Mouse (Mus musculus): ENCODE measurements around the gene Speer4c. TPM values are rescaled to one million over a fixed set of nuclear protein-coding genes. Genes with fewer than 3 reads are reported as not detected.
"Not testable (repeated sequence)": the region's sequence is repeated elsewhere in the genome, so short reads cannot be mapped to it uniquely, and the experiment has no call there.

The Speer4c gene
- polyA plus RNA-seq (2012; rRNA removed): 0.10 and 0.12 TPM in 2 replicates

- not testable (repeated sequence) for DNase-seq; H3K4me3 ChIP-seq (replicated peaks; ENCODE audit: extremely low read depth, low read depth, low read length); H3K4me1 ChIP-seq (ENCODE audit: control insufficient read depth, insufficient read depth, low read length)
Measured at GRCm38 (mm10) chr5:15714171-15714570, at the start of gene Speer4c. TSS of gene Speer4c (minus strand) at chr5:15714271.

GRCm38 (mm10) chr5:15747478-15748255 lies 33.6 kb upstream of the Speer4c start:
- Histone ChIP-seq H3K4me1 (ENCODE audit: control insufficient read depth, insufficient read depth, low read length) (no peaks in the 10 kb centered on the region), H3K4me3 (replicated peaks; ENCODE audit: extremely low read depth, low read depth, low read length) (no peak overlapping the region)
- WGBS: 78% methylated on average over 4 of the region's 4 CpGs
- no peak for DNase-seq
- TF ChIP-seq CTCF (IDR thresholded peaks at IDR 0.05; ENCODE audit: insufficient read depth, low read length): no peak
- no peak for TF ChIP-seq POLR2A (IDR thresholded peaks at IDR 0.05; ENCODE audit: borderline replicate concordance, extremely low read depth, low read depth, low read length)

GRCm38 (mm10) chr5:15734097-15734867 lies 20.2 kb upstream of the Speer4c start:
- 47% methylated on average over 3 of the region's 3 CpGs for WGBS
- TF ChIP-seq CTCF (IDR thresholded peaks at IDR 0.05; ENCODE audit: insufficient read depth, low read length) (no peak), POLR2A (IDR thresholded peaks at IDR 0.05; ENCODE audit: borderline replicate concordance, extremely low read depth, low read depth, low read length) (no peak)

GRCm38 (mm10) chr5:15702891-15703290 lies 11.2 kb downstream of the Speer4c start:
- not testable (repeated sequence) for H3K4me3 ChIP-seq (replicated peaks; ENCODE audit: extremely low read depth, low read depth, low read length); H3K4me1 ChIP-seq (ENCODE audit: control insufficient read depth, insufficient read depth, low read length); DNase-seq
- 23% methylated on average over 5 of the region's 5 CpGs for WGBS

More at GRCm38 (mm10) chr5:15734097-15734867, 20.2 kb upstream of the Speer4c start:
- H3K4me1 ChIP-seq (ENCODE audit: control insufficient read depth, insufficient read depth, low read length): no peaks in the 10 kb centered on the region
- no peak for DNase-seq
- H3K4me3 ChIP-seq (replicated peaks; ENCODE audit: extremely low read depth, low read depth, low read length): no peak overlapping the region

- H3K4me3 ChIP-seq (replicated peaks; ENCODE audit: extremely low read depth, low read depth, low read length); DNase-seq; H3K4me1 ChIP-seq (ENCODE audit: control insufficient read depth, insufficient read depth, low read length): not testable (repeated sequence)
- WGBS: 25% methylated on average over 2 of the region's 2 CpGs
Measured at GRCm38 (mm10) chr5:15697719-15698118, 16.4 kb downstream of the Speer4c start.

GRCm38 (mm10) chr5:15691849-15692248 lies 22.2 kb downstream of the Speer4c start:
- DNase-seq; H3K4me1 ChIP-seq (ENCODE audit: control insufficient read depth, insufficient read depth, low read length); H3K4me3 ChIP-seq (replicated peaks; ENCODE audit: extremely low read depth, low read depth, low read length): not testable (repeated sequence)
- 68% methylated on average over 4 of the region's 4 CpGs for WGBS

GRCm38 (mm10) chr5:15690822-15691221 lies 23.2 kb downstream of the Speer4c start:
- DNase-seq; H3K4me3 ChIP-seq (replicated peaks; ENCODE audit: extremely low read depth, low read depth, low read length): not testable (repeated sequence)
- WGBS: 79% methylated on average over 4 of the region's 4 CpGs

GRCm38 (mm10) chr5:15689659-15690213 lies 24.3 kb downstream of the Speer4c start:
- not testable (repeated sequence) for H3K4me3 ChIP-seq (replicated peaks; ENCODE audit: extremely low read depth, low read depth, low read length); H3K4me1 ChIP-seq (ENCODE audit: control insufficient read depth, insufficient read depth, low read length); DNase-seq
- WGBS: 66% methylated on average over 6 of the region's 6 CpGs

More at GRCm38 (mm10) chr5:15690822-15691221, 23.2 kb downstream of the Speer4c start:
- H3K4me1 ChIP-seq (ENCODE audit: control insufficient read depth, insufficient read depth, low read length): not testable (repeated sequence)

- H3K4me1 ChIP-seq (ENCODE audit: control insufficient read depth, insufficient read depth, low read length); H3K4me3 ChIP-seq (replicated peaks; ENCODE audit: extremely low read depth, low read depth, low read length); DNase-seq: not testable (repeated sequence)
- WGBS: 64% methylated on average over 4 of the region's 4 CpGs
Measured at GRCm38 (mm10) chr5:15688874-15689658, 25.0 kb downstream of the Speer4c start.

- 70% methylated on average over 8 of the region's 10 CpGs for WGBS
- not testable (repeated sequence) for H3K4me3 ChIP-seq (replicated peaks; ENCODE audit: extremely low read depth, low read depth, low read length); DNase-seq; H3K4me1 ChIP-seq (ENCODE audit: control insufficient read depth, insufficient read depth, low read length)
Measured at GRCm38 (mm10) chr5:15681301-15682035, 32.6 kb downstream of the Speer4c start.

- not testable (repeated sequence) for DNase-seq; H3K4me3 ChIP-seq (replicated peaks; ENCODE audit: extremely low read depth, low read depth, low read length); H3K4me1 ChIP-seq (ENCODE audit: control insufficient read depth, insufficient read depth, low read length)
- 63% methylated on average over 13 of the region's 13 CpGs for WGBS
Measured at GRCm38 (mm10) chr5:15679980-15680949, 33.8 kb downstream of the Speer4c start.

- not testable (repeated sequence) for H3K4me3 ChIP-seq (replicated peaks; ENCODE audit: extremely low read depth, low read depth, low read length); DNase-seq
Measured at GRCm38 (mm10) chr5:15678907-15679306, 35.2 kb downstream of the Speer4c start.

GRCm38 (mm10) chr5:15677750-15678149 lies 36.3 kb downstream of the Speer4c start:
- not testable (repeated sequence) for H3K4me3 ChIP-seq (replicated peaks; ENCODE audit: extremely low read depth, low read depth, low read length); DNase-seq; H3K4me1 ChIP-seq (ENCODE audit: control insufficient read depth, insufficient read depth, low read length)
- WGBS: 83% methylated on average over 4 of the region's 4 CpGs

More at GRCm38 (mm10) chr5:15678907-15679306, 35.2 kb downstream of the Speer4c start:
- WGBS: 61% methylated on average over 2 of the region's 2 CpGs
- H3K4me1 ChIP-seq (ENCODE audit: control insufficient read depth, insufficient read depth, low read length): not testable (repeated sequence)
